Mouse (Mus musculus): ENCODE data around the gene Ggt7.
"Not testable (repeated sequence)": the region's sequence is repeated elsewhere in the genome, so short reads cannot be mapped to it uniquely, and the experiment has no call there.

Ggt7 gene

DNA sequence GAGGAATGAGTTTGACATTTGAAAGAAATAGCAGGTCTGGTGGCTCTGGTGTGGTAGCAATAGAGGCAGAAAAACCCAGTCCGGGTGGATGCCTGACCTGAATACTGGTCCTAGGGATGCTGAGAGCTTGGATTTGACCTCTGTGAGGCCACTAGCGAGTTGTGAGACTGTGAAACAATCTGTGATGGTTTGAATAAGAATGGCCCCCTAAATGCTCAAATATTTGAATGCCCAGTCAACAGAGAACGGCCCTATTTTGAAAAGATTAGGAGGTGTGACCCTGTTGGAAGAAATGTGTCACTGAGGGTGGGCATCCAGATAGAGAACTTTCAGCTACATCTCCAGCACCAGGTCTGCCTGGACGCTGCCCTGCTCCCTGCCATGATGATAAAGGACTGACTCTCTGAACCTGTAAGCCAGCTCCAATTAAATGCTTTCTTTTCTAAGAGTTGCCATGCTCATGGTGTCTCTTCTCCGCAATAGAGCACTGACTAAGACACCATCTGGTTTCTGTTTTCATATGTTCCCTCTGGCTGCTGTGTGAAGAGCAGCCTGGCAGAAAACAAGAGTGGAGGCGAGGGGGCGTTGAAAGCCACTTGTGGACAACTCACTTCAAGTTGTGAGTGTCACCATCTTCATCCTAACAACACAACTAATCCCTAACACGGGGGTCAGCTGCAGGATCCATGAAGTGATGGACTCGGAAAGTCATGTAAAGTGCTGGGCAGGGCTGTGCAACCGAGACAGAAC lies 10.1 kb downstream of the Ggt7 start:
- no peak for DNase-seq (ENCODE audit: low spot score)

GRCm38 (mm10) chr2:155505811-155506210 lies 12.2 kb downstream of the Ggt7 start:
- DNase-seq (ENCODE audit: low spot score), result no peak

DNA sequence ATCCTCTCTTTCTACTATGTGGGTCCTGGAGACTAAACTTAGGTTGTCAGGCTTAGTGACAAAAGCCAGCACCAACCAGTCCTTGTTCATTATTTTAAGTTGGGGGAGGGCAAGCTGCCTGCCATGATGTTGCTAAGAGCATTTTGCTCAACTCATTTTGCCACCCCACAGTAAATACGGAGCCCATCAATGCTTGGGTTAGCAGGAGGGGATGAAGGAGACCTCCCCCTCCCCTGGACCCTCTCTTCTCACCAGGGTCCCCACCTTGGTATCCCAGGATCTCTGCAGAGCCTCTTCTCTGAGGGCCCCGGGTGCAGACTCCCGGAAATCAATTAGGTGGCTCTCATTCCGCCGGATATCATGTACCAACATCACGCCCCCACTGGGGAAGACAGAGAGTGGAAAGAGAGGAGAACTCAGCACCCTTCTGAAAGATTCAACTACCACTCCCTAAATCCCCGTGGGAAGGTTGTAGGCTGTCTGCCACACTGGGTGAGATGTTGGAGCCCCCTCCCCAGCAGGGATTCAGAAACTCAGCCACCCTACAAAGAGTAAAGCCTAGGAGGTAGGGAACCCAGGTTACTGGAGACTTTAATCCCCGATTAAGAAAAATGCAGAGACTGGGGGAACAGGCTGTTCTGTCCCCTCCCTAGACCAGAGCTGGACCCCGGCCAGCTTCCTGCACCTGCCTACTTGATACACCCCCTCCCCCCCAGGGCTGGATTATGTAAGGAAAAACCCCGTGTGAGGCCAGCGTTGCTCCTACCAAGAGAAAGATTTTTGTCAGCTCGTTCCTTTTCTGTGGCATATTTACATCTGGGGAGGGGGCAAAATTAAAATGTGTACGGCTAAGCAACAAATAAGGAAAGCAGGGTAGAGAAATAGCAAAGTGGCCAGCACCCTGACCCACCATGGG lies 13.3 kb downstream of the Ggt7 start:
- DNase-seq (ENCODE audit: low spot score), result no peak

DNA sequence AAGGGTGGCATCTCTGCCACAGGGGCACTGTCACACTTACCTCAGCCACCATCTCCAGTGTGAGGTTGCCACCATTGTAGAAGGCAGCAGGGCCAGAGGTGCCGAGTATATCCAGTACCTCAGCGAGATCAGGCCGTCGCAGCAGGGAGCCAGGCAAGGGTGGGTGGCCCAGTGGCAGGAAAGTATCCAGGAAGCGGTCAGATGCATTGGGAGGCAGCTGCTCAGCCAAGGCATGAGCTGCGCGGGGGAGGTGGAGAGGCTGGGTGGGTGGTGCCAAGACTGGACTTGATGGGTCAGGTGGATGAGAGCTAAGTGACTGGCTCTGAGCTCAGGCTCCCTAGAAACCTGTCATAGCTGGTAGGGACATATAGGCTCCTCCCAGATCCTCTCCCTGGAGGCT lies 15.4 kb downstream of the Ggt7 start:
- DNase-seq (ENCODE audit: low spot score), result no peak

- no peak for DNase-seq (ENCODE audit: low spot score)
Observed at GRCm38 (mm10) chr2:155490998-155491397, 27.0 kb downstream of the Ggt7 start.

- peak; percentile 15 for DNase-seq (ENCODE audit: low spot score)
Observed at GRCm38 (mm10) chr2:155482021-155482420, 36.0 kb downstream of the Ggt7 start.

DNA sequence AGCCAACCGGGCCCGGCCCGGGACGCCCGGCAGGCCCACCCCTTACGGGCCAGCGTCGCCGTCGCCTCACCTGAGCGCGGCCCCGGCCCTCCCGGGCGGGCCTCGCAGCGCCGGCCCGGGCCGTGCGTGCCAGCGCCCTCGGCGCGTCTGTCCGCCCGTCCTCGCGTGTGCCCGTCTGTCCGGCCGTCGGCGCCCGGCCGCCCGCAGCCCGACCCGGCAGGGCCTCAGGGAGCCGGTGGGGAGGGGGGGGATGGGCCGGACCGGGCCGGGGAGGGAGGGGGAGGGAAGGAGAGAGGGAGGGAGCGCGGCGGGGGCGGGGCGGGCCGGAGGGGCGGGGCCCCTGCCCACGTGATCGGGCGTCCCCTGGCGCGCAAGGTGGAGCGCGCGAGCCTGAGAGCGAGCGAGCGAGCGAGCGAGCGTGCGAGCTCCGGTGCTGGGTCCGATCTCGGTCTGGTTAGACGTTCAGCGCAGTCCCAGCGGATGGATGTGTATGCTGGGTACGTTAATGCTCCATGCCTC lies 44.4 kb downstream of the Ggt7 start, which contains the start of gene Ncoa6:
Gene Ncoa6, minus strand, starts transcription at position 325 of the 519 bp plus-strand sequence.
- peak; percentile 87 for DNase-seq (ENCODE audit: low spot score)

DNA sequence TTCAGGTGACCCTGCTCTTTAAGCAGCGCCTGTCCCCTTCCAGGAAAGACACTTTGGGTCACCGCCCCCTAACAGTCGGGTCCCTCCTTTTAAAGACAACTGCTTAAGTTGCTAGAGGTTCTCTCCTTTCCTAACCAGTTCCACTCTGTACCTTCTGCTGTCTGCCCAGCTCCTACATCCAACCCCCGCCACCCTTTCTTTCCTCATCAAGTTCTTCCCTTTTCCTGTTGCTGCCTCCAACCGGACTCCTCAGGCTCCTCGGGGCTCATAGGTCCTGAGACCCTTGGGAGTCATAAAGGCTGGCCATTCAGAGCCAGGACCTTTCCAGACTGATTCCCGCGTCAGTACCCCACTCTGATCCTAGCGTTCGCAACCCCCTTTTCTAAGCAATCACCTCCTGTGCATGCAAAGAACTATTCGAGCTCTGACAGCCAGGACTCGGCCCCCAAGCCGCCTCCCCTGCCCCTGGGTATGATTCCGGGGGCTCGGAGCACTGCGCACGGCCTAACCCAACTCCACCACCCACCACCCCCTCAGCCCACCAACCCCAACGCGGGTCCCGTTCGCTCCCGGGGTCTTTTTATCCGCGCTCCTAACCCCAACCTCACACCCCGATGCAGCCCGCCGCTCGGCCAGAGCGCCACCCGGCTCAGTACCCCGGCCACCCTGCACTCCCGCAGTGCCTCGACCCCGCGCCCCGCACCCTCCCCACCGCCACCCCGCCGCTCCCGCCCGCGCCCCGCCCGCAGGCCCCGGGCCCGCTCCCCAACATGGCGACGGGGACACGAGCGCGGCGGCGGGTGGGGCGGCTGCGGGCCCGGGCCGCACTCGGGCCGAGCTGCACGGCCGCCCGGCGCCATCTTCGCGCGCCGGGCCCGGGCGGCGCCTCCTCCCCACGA lies 45.1 kb downstream of the Ggt7 start:
- peak; percentile 79 for DNase-seq (ENCODE audit: low spot score)

DNA sequence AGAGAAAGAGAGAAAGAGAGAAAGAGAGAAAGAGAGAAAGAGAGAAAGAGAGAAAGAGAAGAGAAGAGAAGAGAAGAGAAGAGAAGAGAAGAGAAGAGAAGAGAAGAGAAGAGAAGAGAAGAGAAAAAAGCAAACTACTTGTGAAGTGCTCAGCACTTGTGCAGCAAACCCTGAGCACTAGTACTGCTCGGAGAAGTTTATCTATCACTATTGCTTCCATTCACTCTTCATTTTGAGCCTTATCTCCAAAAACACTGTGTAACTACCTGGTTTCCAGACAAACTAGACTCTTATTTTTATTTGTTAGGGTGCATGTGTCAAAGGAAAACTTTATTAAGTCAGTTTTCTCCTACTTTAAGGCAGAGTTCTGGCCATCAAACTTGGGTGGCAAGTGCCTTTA lies 51.2 kb downstream of the Ggt7 start:
- no peak for DNase-seq (ENCODE audit: low spot score)

- DNase-seq (ENCODE audit: low spot score), result no peak
Observed at GRCm38 (mm10) chr2:155453591-155453990, 64.4 kb downstream of the Ggt7 start.

GRCm38 (mm10) chr2:155451256-155451655 lies 66.8 kb downstream of the Ggt7 start:
- no peak for DNase-seq (ENCODE audit: low spot score)

DNA sequence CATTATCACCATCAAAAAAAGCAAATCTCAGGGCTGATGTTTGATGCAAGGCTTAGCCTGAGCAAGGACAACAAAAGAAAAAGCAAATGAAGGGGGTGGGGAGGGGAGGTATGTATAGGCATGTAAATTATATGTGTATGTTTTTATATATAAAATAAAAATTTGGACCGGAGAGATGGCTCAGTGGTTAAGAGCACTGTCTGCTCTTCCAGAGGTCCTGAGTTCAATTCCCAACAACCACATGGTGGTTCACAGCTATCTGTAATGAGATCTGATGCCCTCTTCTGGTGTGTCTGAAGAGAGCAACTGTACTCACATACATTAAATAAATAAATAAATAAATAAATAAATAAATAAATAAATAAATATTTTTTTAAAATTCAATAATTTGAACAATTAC lies 70.1 kb downstream of the Ggt7 start:
- not testable (repeated sequence) for DNase-seq (ENCODE audit: low spot score)

- DNase-seq (ENCODE audit: low spot score), result no peak
Observed at GRCm38 (mm10) chr2:155443446-155443845, 74.6 kb downstream of the Ggt7 start.

DNA sequence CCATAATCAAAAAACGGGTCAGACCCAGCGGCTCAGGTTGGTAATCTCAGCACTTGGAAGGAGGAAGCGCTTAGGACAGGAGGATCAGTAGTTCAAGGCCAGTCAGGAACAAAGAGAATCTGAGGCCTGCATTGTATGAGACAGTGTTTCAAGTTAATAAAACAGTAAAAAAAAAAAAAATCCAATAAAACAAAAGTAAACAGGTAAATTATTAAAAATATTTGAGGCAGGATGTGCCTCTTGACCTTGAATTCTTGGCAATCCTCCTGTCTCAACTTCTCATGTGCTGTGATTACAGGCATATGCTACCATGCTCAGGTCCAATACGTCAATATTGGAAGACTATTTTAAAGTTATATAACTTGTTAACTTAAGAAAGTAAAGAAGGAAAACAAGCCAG lies 75.1 kb downstream of the Ggt7 start:
- no peak for DNase-seq (ENCODE audit: low spot score)

Measured in yolk sac, embryonic 10.5 days (tissue).